Mouse (Mus musculus) hindbrain, embryonic 10.5 days (tissue): Measurements from ENCODE around the gene Sgsh. TPM values are rescaled to one million over a fixed set of nuclear protein-coding genes. Genes with fewer than 3 reads are reported as not detected.

Experiments
- DNase-seq: peaks from one replicate; pipeline ENCODE4 v3.0.0-alpha.2; 2017; ENCODE audit warnings: low spot score
- H3K27ac ChIP-seq: fragments of 300-500 bp; sonication (generic); 2 replicates; pipeline ENCODE4 v1.5.1; 2016; ENCODE audit warnings: mild to moderate bottlenecking, moderate library complexity
- H3K27me3 ChIP-seq: fragments of 300-500 bp; sonication (generic); 2 replicates; pipeline ENCODE4 v1.6.1; 2016; ENCODE audit warnings: mild to moderate bottlenecking; ENCODE audit not compliant: poor library complexity, insufficient read depth, severe bottlenecking
- H3K36me3 ChIP-seq: fragments of 300-500 bp; sonication (generic); 2 replicates; pipeline ENCODE4 v1.6.1; 2016; ENCODE audit warnings: mild to moderate bottlenecking, moderate library complexity
- H3K4me1 ChIP-seq: fragments of 300-500 bp; sonication (generic); replicated peaks from 2 replicates; pipeline ENCODE4 v1.6.1; 2016; ENCODE audit warnings: mild to moderate bottlenecking
- H3K4me3 ChIP-seq: fragments of 300-500 bp; sonication (generic); 2 replicates; pipeline ENCODE4 v1.5.1; 2016; ENCODE audit warnings: mild to moderate bottlenecking, moderate library complexity
- H3K9me3 ChIP-seq: fragments of 300-500 bp; sonication (generic); 2 replicates; pipeline ENCODE4 v1.6.1; 2016; ENCODE audit warnings: mild to moderate bottlenecking, moderate library complexity
- WGBS: fragments of 180-500 bp; shearing (Covaris S2); methylation state at CpG from one replicate; pipeline ENCODE4 v1.1.7; 2016; 5-methylcytosine and 5-hydroxymethylcytosine counted together
- polyA plus RNA-seq: library from polyadenylated mRNA; unstranded; fragments of >200 nt; fragmentation: Nextera tagmentation; extraction: Ambion mirVana; gene quantifications from 2 replicates; pipeline ENCODE4 v1.2.1, GENCODE M21; 2016

Sgsh gene
- polyA plus RNA-seq, 1 experiment from 2014 or later = 6.8 TPM

GRCm38 (mm10) chr11:119322521-119322920, 32.8 kb downstream of the Sgsh start:
- Histone ChIP-seq H3K27ac (no peak overlapping the region), H3K4me1 (no peaks in the 10 kb centered on the region), H3K4me3 (no peak overlapping the region), H3K9me3 (peaks cover 7% of the 10 kb centered on the region), H3K36me3 (no peaks in the 10 kb centered on the region), H3K27me3 (no peaks in the 10 kb centered on the region)
- DNase-seq = no peak
- 81% methylated on average over 13 of the region's 13 CpGs for WGBS

GRCm38 (mm10) chr11:119316720-119317119, 38.6 kb downstream of the Sgsh start:
- 84% methylated on average over 4 of the region's 4 CpGs for WGBS
- Histone ChIP-seq H3K36me3 (no peaks in the 10 kb centered on the region), H3K4me3 (no peak overlapping the region), H3K27ac (no peak overlapping the region), H3K27me3 (peaks cover 3% of the 10 kb centered on the region; the same call in 1 of the 2 replicates), H3K4me1 (no peaks in the 10 kb centered on the region), H3K9me3 (no peaks in the 10 kb centered on the region)
- no peak for DNase-seq

- H3K9me3 ChIP-seq = no peaks in the 10 kb centered on the region
- peaks cover 14% of the 10 kb centered on the region; the same call in 1 of the 2 replicates for H3K27me3 ChIP-seq
- no peak overlapping the region for H3K27ac ChIP-seq
- H3K4me3 ChIP-seq = no peak overlapping the region
- no peaks in the 10 kb centered on the region for H3K36me3 ChIP-seq
- H3K4me1 ChIP-seq = 0 out of 2 replicates have a peak, but pooled peaks cover 3% of the 10 kb centered on the region
- no peak for DNase-seq
- 84% methylated on average over 17 of the region's 17 CpGs for WGBS
These were observed 40.9 kb downstream of the Sgsh start for GRCm38 (mm10) chr11:119314252-119314936.

GRCm38 (mm10) chr11:119310621-119311020, 44.7 kb downstream of the Sgsh start:
- H3K27ac ChIP-seq = no peak overlapping the region
- H3K9me3 ChIP-seq = no peaks in the 10 kb centered on the region
- no peak for DNase-seq
- peaks cover 14% of the 10 kb centered on the region for H3K27me3 ChIP-seq
- H3K4me3 ChIP-seq = no peak overlapping the region
- WGBS = 15% methylated on average over 10 of the region's 10 CpGs
- H3K4me1 ChIP-seq = peaks cover 28% of the 10 kb centered on the region
- H3K36me3 ChIP-seq = no peaks in the 10 kb centered on the region

- no peak overlapping the region for H3K27ac ChIP-seq
These were observed 47.4 kb downstream of the Sgsh start for GRCm38 (mm10) chr11:119307916-119308315.

GRCm38 (mm10) chr11:119307658-119307867, 47.8 kb downstream of the Sgsh start, which contains the start of gene Card14:
Gene Card14 (plus strand): TSS chr11:119307768.
- Histone ChIP-seq H3K4me1 (peaks cover 28% of the 10 kb centered on the region), H3K4me3 (no peak within 1 kb of the TSS), H3K9me3 (no peaks in the 10 kb centered on the region), H3K27ac (peak within 1 kb of the TSS; percentile 50), H3K27me3 (peaks cover 26% of the 10 kb centered on the region), H3K36me3 (no peaks in the 10 kb centered on the region)
- DNase-seq = no peak
- 62% methylated on average over 1 of the region's 1 CpGs for WGBS

More at GRCm38 (mm10) chr11:119307916-119308315, 47.4 kb downstream of the Sgsh start:
- Histone ChIP-seq H3K27me3 (peaks cover 26% of the 10 kb centered on the region), H3K36me3 (no peaks in the 10 kb centered on the region), H3K4me1 (peaks cover 28% of the 10 kb centered on the region), H3K9me3 (no peaks in the 10 kb centered on the region), H3K4me3 (no peak overlapping the region)
- WGBS = 34% methylated on average over 11 of the region's 11 CpGs
- no peak for DNase-seq

- H3K27me3 ChIP-seq = peaks cover 23% of the 10 kb centered on the region
- 63% methylated on average over 13 of the region's 13 CpGs for WGBS
These were observed 48.3 kb downstream of the Sgsh start for GRCm38 (mm10) chr11:119306762-119307657.

GRCm38 (mm10) chr11:119304904-119305712, 50.2 kb downstream of the Sgsh start:
- Histone ChIP-seq H3K27ac (no peak overlapping the region), H3K4me3 (no peak overlapping the region), H3K4me1 (peaks cover 35% of the 10 kb centered on the region), H3K36me3 (no peaks in the 10 kb centered on the region), H3K9me3 (no peaks in the 10 kb centered on the region), H3K27me3 (peaks cover 11% of the 10 kb centered on the region)
- 40% methylated on average over 16 of the region's 16 CpGs for WGBS
- peak; percentile 60 for DNase-seq

More at GRCm38 (mm10) chr11:119306762-119307657, 48.3 kb downstream of the Sgsh start:
- no peaks in the 10 kb centered on the region for H3K9me3 ChIP-seq
- DNase-seq = no peak
- H3K4me1 ChIP-seq = peaks cover 28% of the 10 kb centered on the region
- peak overlapping the region; percentile 50 for H3K27ac ChIP-seq
- no peaks in the 10 kb centered on the region for H3K36me3 ChIP-seq
- H3K4me3 ChIP-seq = no peak overlapping the region

- H3K36me3 ChIP-seq = peaks cover 25% of the 10 kb centered on the region
- no peaks in the 10 kb centered on the region for H3K9me3 ChIP-seq
- WGBS = 32% methylated on average over 2 of the region's 2 CpGs
- no peak for DNase-seq
- peak overlapping the region; percentile 98 for H3K4me3 ChIP-seq
- peaks cover 28% of the 10 kb centered on the region for H3K4me1 ChIP-seq
- no peak overlapping the region for H3K27ac ChIP-seq
- peaks cover 11% of the 10 kb centered on the region; the same call in 1 of the 2 replicates for H3K27me3 ChIP-seq
These were observed 54.4 kb downstream of the Sgsh start for GRCm38 (mm10) chr11:119300986-119301385.

- DNase-seq = no peak
- Histone ChIP-seq H3K4me3 (peak overlapping the region; percentile 98), H3K27ac (peak overlapping the region; percentile 97), H3K36me3 (peaks cover 31% of the 10 kb centered on the region), H3K27me3 (peaks cover 11% of the 10 kb centered on the region; the same call in 1 of the 2 replicates), H3K9me3 (no peaks in the 10 kb centered on the region), H3K4me1 (peaks cover 26% of the 10 kb centered on the region)
- 2% methylated on average over 31 of the region's 31 CpGs for WGBS
These were observed 54.9 kb downstream of the Sgsh start for GRCm38 (mm10) chr11:119300246-119300935.

GRCm38 (mm10) chr11:119299391-119300245, 55.7 kb downstream of the Sgsh start, which contains the start of gene Eif4a3:
Gene Eif4a3 (minus strand): TSS chr11:119300089.
- H3K36me3 ChIP-seq = peaks cover 39% of the 10 kb centered on the region
- H3K4me1 ChIP-seq = peaks cover 26% of the 10 kb centered on the region
- H3K9me3 ChIP-seq = no peaks in the 10 kb centered on the region
- WGBS = under 1% methylated on average over 89 of the region's 89 CpGs
- peaks cover 8% of the 10 kb centered on the region; the same call in 1 of the 2 replicates for H3K27me3 ChIP-seq
- H3K27ac ChIP-seq = peak within 1 kb of the TSS; percentile 97
- H3K4me3 ChIP-seq = peak within 1 kb of the TSS; percentile 98
- DNase-seq = peak; percentile 98
